Mouse (Mus musculus): ENCODE measurements around the gene Timp3.

The Timp3 gene

DNA sequence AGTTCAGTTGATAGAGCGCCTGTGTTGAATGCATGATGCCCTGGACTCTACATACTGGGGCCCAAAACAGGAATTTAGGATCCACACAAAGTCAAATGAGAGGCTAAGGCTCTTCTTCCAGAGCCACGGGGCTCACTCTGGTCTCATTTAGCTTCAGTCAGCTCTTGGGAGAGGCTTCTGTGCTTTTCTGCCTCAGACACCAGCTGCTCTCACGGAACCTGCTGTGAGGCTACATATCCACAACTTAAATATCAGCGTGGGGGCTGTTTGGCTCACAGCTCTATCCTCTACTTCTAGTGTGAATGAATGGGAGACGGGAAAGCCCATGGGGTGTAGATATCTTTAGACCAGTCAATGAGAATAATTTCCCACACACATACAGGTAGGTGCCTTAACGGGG is 88.6 kb downstream of the Timp3 start:
- no peak for DNase-seq (ENCODE audit: low spot score)

DNA sequence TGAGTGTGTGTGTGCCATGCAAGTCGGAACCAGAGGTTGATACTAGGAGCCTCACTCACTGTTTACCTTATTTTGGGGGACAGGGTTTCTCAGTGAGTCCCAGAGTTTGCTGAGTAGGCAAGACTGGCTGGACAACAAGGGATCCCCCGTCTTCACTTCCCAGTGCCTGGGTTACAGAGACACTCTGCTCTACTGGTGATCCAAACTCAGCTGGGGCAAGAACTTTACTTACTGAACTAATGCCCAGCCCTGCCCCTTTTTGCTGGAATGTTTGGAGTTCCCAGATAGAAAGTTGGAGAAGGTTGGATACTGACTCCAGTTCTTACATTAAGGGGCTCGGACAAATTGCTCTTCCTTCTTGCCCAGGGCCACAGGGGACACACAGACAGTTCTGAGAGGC is 89.2 kb downstream of the Timp3 start:
- no peak for DNase-seq (ENCODE audit: low spot score)

DNA sequence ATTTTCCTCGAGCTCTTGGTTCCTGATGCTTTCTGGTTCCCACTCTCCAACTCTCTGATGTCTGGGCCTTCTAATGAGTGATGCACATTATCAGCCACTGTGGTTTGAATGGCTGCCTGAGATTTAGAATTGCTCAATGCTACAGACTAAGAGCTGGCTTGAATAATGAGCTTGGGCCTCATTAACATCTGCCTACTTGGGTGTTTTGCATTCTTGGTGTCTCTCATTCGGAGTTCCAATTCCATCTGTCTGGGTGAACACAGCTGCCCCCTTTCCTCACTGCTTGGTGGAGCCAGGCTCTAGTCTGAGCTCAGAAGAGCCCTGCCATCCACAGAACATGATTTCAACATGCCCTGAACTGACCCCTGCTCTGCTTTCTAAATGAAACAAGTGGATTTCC is 89.7 kb downstream of the Timp3 start:
- no peak for DNase-seq (ENCODE audit: low spot score)

DNA sequence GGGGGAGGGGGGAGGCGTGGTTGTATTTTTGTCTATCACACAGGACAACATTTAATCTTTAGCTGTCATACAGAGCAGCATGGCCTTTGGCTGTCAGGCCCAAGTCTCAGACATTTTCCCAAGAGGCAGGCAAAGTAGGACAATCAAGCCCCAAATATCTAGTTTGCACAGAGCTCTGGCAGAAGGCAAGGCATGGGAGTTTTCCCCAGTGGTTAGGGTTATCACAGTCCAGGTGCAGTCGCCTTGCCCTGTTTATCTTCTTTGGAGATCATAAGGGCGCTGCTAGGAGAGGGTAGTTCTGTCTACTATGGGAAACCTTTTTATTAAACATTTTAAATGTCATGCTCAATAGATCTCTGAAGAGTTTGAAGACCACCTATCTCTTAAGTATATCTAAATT is 92.2 kb downstream of the Timp3 start:
- DNase-seq (ENCODE audit: low spot score), result no peak

DNA sequence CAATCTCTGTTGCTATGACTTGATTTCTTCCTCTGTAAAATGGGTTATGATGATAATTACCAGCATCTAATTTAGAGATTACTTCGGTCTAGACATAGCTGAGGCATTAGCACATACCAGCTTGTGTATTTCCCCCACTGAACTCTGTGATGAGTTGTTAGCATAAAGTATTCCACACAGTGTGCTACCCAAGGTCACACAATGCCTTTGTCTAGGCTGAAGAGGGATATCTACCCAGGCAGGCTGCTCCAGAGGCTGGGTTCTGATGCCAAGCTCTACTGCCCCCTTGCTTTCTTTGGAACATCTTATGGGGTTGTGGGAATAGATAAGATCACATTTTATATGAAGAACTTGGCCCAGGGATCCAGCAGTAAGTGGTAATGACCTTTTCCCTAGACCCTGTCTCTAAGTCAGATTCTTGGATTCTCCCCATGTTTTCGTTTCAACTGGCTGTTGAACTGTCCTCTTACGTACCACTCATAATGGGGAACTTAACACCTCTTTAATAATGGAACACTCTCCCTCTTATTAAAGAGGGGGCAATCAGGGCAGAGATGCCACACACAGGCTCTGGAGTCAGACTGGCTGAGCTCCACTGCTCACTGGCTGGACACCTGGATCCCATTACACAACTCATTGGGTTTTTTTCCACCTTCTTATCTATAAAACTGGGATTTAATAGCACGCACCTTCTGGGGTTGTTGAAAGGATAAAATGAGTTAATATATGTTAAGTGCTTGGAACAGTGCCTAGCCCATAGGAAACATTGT is 97.6 kb downstream of the Timp3 start:
- no peak for DNase-seq (ENCODE audit: low spot score)

- DNase-seq (ENCODE audit: low spot score), result no peak
These were observed 98.2 kb downstream of the Timp3 start for GRCm38 (mm10) chr10:86398347-86398720.
